Mouse (Mus musculus) Patski (cell line): ENCODE data around the gene Ttc19. TPM values are rescaled to one million over a fixed set of nuclear protein-coding genes. Genes with fewer than 3 reads are reported as not detected.

ENCODE experiments used
- ATAC-seq: fragments of 100-300 bp; one replicate; pipeline ENCODE4 v1.8.0; 2021
- CTCF ChIA-PET: fragments of 350-600 bp; sonication (Branson Sonifier 250); formaldehyde crosslinking; loops from one replicate; lab custom pipeline; 2022; ENCODE audit warnings: inconsistent platforms; lab: Charles Lee
- POLR2A ChIA-PET: fragments of 350-600 bp; sonication (Branson Sonifier 250); formaldehyde crosslinking; loops from one replicate; lab custom pipeline; 2022; ENCODE audit warnings: antibody characterized with exemption, inconsistent platforms; lab: Charles Lee
- DNase-seq: peaks from one replicate; pipeline ENCODE4 v3.0.0-alpha.2; 2011; ENCODE audit warnings: low read depth, low spot score
- H3K27me3 ChIP-seq: fragments of 371-371 bp; one replicate; pipeline ENCODE4 v1.5.1; 2021
- CTCF ChIP-seq: fragments of 100-300 bp; IDR thresholded peaks from one replicate; pipeline ENCODE4 v1.5.1; 2021
- in situ Hi-C: fragments of 300-500 bp; cut with MboI; formaldehyde crosslinking; loops from 3 replicates; pipeline ENCODE4 v1.11.1; 2018; ENCODE audit warnings: low pct_unique_long_range_greater_than_20kb, mixed read lengths
- polyA plus RNA-seq: library from polyadenylated mRNA; unstranded; gene quantifications from one replicate; pipeline ENCODE4 v1.2.3, GENCODE M21; 2021

The Ttc19 gene
- 25.7 TPM for polyA plus RNA-seq

DNA sequence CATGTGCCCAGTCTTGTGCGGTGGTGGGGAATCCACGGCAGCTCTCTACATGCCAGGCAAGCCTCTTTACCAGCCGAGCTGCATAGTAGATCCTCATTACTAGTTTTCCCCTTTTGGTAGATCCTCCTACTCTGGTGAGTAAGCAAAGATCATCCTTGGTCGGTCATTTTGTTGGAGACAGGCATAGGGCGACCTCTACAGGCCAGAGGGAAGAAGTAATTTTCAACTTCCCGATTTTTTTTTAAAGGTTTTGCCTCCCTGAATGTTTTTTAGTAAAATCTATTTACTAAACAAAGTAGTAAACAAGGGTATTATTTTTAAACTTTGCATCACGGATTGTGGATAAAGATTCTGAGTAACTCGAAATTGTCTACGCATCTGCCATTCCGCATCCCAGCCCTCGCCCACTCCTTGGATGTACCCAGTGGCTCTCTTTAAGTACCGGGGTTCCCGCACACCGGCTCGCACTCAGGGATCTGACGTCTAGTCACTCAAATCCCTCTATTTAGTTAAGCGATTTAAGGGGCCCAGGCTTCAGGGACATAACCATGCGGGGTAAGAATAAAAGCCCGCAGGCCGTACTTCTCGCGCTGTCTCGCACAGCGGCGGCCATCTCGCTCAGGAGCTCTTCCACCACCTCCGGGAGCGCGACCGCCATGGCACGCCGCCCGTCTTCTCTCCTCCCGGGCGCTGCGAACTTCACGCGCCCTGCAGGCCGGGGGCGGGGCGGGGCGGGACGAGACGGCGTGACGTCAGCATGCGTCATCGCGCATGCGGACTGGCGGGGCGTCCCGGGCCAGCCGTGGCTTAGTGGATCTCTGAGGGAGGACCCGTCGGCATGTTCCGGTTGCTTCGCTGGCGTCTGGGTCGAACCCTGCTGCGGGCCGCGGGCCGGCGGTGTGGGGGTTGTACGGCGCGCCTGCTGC lies at the start of gene Ttc19, which contains the start of gene Zswim7:
Gene Ttc19, plus strand, starts transcription at position 799 of the 926 bp plus-strand sequence.
Gene Zswim7, minus strand, starts transcription at position 701 of the 926 bp plus-strand sequence.
- H3K27me3 ChIP-seq = no peaks in the 10 kb centered on the region
- DNase-seq (peak; percentile 59), ATAC-seq (peak; percentile 78)
- in situ Hi-C loops = loop anchor here (5.0 kb wide), 1 partner anchor 329 kb away; no protein-coding TSS in a partner anchor
- peak; percentile 76 for TF ChIP-seq CTCF
- POLR2A ChIA-PET = interaction anchor here (1.1 to 1.2 kb wide), 3 partner anchors 233 to 350 kb away, joined by 3 to 4 read pairs (median 3); no protein-coding TSS in a partner anchor
- CTCF ChIA-PET = interaction anchor here (0.6 to 2.4 kb wide), 8 partner anchors 15 to 232 kb away, joined by 3 to 22 read pairs (median 4); no protein-coding TSS in a partner anchor

DNA sequence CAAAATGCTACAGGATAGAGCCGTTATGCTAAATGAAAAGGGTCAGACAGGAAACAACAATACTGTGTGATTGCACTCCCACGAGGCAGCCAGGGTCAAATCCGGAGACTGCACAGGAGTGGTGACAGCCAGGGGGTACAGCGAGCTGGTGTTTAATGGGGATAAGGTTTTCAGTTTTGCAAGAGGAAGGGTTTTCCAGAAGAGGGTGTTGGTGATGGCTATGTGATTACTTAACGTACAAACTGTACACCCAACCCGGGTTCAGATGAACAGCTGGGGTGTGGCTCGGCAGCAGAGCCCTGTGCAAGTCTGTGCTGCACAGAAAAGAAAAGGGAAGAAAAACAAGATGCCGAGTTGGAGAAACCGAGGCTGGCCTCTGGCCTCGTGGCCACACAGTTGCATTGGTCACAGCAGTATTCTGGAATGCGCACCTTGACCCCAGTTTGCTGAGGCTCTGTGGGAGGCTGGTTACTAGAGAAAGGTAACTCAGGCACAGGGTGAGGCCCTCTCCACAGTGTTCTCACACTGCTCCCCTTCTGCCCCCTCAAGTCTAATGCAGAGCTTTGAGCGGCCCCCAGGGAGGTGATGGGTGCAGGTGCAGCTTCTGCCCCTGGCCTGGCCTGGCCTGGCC lies 40.5 kb upstream of the Ttc19 start:
- ChIA-PET CTCF (interaction anchor here (1.9 kb wide), 1 partner anchor 9 kb away, joined by 7 read pairs; the partner anchor contains the start of gene Adora2b), POLR2A (interaction anchor here (0.6 kb wide), 1 partner anchor 213 kb away, joined by 3 read pairs; no protein-coding TSS in a partner anchor)
- TF ChIP-seq CTCF = no peak
- ATAC-seq (no peak), DNase-seq (no peak)
- H3K27me3 ChIP-seq = no peaks in the 10 kb centered on the region
- in situ Hi-C loops = no loop called here

DNA sequence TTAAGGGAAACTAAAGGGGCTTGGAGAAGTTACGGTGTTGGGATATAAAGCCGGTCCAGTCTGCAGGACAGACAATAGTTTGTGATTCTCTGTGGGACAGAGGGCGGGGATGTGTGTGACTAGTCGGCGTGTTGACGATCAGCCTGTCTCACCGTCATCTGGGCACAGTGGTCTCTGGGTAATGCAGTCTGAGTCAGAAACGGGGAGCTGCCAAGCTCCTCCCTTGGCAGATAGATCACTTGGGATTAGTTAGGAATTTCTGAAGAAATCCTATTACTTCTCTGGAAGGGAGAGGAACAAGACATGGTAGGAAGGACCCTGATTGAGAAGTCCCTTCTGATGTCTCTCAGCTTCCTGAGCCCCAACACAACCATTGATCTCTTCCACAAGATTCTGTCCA lies 37.4 kb upstream of the Ttc19 start:
- DNase-seq = no peak
- H3K27me3 ChIP-seq = no peaks in the 10 kb centered on the region
- in situ Hi-C loops = no loop called here
- TF ChIP-seq CTCF = no peak
- ChIA-PET POLR2A (no interaction called here), CTCF (no interaction called here)
- ATAC-seq = peak; percentile 44

DNA sequence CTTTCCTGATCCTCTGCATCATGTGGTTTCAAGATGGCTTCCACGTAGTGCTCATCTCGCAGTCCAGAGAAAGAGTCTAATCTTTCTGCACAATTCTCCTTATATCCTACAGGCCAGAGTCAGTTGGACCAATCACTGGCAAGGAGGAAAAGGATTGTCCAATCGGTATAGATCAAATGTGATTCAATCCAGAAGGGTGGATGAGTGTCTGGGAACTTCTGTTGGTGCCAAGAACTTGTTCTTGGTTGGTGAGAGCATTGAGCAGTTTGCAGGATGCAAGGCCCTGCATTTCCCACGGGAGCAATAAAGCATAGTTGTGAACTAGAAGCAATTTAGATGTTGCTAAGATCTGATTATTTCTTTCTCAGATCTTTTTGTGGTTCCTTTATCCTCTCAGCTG lies 36.8 kb upstream of the Ttc19 start:
- no peak for TF ChIP-seq CTCF
- no peaks in the 10 kb centered on the region for H3K27me3 ChIP-seq
- ATAC-seq (no peak), DNase-seq (no peak)
- ChIA-PET CTCF (no interaction called here), POLR2A (no interaction called here)
- in situ Hi-C loops = no loop called here

DNA sequence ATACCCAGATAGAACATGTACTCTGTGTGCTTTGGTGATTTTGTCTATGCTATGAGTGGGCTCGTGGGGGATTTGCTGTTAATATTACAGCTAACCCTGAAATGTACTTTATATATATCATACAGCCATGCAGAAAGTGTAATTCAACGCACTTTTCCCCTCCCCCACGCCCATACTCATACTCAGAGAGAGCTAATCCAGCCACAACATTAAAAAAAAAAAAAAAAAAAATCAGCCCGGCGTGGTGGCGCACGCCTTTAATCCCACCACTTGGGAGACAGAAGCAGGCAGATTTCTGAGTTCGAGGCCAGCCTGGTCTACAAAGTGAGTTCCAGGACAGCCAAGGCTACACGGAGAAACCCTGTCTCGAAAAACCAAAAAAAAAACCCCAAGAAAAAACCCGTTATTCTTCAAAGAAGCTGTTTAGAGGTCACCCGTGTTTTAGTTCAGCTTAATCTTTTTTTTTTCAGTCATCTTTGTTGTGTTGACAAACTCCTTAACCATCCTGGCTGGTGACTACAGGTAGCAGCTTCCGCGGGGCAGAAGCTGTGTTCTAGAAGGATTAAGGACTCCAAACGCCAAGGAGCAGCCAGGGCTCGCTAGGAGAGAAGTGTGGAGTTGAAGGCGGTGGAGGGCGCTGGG lies 33.4 kb upstream of the Ttc19 start:
- no peaks in the 10 kb centered on the region for H3K27me3 ChIP-seq
- in situ Hi-C loops = no loop called here
- ChIA-PET POLR2A (interaction anchor here (0.7 to 1.3 kb wide), 2 partner anchors 20 to 21 kb away, joined by 3 read pairs; no protein-coding TSS in a partner anchor), CTCF (interaction anchor here (1.4 to 2.0 kb wide), 2 partner anchors 20 to 23 kb away, joined by 4 to 6 read pairs; no protein-coding TSS in a partner anchor)
- DNase-seq (no peak), ATAC-seq (no peak)
- no peak for TF ChIP-seq CTCF

DNA sequence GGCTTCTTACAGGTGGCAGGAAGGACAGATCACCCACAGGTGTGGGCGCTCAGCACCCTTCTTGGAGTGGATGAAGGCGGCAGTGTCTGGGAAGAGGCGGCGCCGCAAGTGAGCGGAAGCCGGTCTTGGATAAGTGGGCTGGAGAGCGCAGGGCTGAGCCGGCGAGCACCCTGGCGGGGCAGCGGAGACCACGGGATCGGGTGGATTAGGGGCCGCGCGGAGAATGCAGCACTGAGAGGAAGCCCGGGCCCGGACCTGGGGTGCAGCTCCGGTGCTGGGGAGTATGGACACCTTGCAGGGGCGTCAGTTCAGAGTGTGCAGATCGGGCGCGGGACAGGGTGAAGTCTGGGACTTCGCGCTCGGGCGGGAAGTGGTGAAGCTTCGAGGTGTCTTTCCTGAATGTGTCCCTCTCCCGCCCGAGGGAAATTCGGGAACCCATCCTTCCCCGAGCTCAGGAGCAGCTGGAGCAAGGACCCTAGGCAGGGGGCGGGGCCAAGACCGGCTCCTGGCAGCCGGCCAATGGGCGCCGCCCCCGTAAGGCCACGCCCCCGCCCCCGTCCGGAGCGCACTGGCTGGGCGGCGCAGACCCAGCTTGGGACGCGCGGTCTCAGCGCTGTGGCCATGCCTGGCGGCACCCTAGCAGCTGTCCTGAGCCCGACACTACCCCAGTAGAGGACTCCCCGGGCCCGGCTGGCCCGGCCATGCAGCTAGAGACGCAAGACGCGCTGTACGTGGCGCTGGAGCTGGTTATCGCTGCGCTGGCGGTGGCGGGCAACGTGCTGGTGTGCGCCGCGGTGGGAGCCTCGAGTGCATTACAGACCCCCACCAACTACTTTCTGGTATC lies 32.6 kb upstream of the Ttc19 start, which contains the start of gene Adora2b:
Gene Adora2b, plus strand, starts transcription at position 584 of the 844 bp plus-strand sequence.
- no peak for TF ChIP-seq CTCF
- ChIA-PET POLR2A (interaction anchor here (0.7 to 1.4 kb wide), 5 partner anchors 19 to 29 kb away, joined by 3 to 6 read pairs (median 3); no protein-coding TSS in a partner anchor), CTCF (interaction anchor here (0.7 to 2.5 kb wide), 15 partner anchors 8 to 105 kb away, joined by 3 to 9 read pairs (median 4); no protein-coding TSS in a partner anchor)
- ATAC-seq (peak; percentile 46), DNase-seq (no peak)
- H3K27me3 ChIP-seq = no peaks in the 10 kb centered on the region
- in situ Hi-C loops = no loop called here

DNA sequence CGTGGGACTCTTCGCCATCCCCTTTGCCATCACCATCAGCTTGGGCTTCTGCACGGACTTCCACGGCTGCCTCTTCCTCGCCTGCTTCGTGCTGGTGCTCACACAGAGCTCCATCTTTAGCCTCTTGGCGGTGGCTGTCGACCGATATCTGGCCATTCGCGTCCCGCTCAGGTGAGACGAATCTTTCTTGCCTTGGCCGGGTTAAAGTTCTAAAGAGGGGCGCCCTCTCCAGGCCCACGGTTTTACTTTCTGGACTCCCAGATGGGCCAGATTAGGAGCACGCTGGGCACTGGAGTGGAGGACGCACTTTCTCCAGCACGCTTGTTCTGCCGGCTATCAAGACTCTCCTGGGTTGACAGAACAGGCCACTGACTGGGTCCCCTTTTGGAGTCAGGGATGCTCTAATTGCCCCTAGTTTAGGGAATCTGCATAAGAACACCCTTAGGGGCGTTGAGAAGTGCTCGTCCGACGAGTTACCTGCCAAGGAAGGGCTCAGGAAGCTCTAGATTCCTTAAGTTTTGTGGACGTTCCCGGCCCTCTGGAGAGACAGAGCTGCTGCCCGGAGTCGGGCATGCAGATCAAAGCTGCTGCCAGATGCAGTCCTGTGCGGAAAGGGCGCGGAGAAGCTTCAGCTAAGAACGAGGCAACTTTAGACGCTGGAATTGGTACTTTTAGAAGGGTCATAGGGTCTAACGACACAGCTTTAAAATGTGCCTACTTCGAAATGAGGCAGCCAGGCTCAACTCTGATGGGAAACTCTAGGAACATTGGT lies 31.8 kb upstream of the Ttc19 start:
- ChIA-PET CTCF (interaction anchor here (0.7 to 2.5 kb wide), 18 partner anchors 9 to 202 kb away, joined by 3 to 9 read pairs (median 4); no protein-coding TSS in a partner anchor), POLR2A (interaction anchor here (0.8 to 1.4 kb wide), 3 partner anchors 18 to 28 kb away, joined by 3 to 6 read pairs (median 3); no protein-coding TSS in a partner anchor)
- ATAC-seq = peak; percentile 45
- no peak for DNase-seq
- TF ChIP-seq CTCF = no peak
- in situ Hi-C loops = no loop called here
- no peaks in the 10 kb centered on the region for H3K27me3 ChIP-seq

DNA sequence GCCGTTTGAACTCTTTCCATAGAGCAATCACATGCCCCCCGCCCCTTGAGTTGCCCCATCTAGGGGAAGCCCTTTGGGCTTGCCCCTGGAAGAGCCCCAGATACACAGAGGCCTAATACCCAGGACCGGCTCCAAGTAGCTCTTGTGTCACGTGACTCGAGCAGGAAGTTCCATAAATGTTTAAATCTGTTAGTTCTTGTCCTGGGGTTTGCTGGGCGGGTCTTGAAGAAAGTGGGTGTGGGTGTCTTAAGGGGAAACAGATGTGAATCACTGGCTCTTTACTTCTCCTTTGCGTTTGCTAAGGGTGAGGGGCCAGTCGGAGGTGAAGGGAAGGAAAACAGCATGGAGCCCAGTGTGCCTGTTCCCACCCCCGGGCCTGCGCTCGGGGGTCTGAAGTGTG lies 30.2 kb upstream of the Ttc19 start:
- TF ChIP-seq CTCF = no peak
- H3K27me3 ChIP-seq = no peaks in the 10 kb centered on the region
- ATAC-seq = no peak
- ChIA-PET CTCF (interaction anchor here (0.9 to 2.5 kb wide), 3 partner anchors 8 to 20 kb away, joined by 3 to 8 read pairs (median 3); no protein-coding TSS in a partner anchor), POLR2A (interaction anchor here (0.6 kb wide), 1 partner anchor 123 kb away, joined by 3 read pairs; no protein-coding TSS in a partner anchor)
- no peak for DNase-seq
- in situ Hi-C loops = no loop called here
